Mouse (Mus musculus) C2C12 (cell line): ENCODE results near the gene Dynll2.

Source experiments
- CTCF ChIP-seq: IDR thresholded peaks from one replicate; pipeline ENCODE4 v1.5.1; 2011; ENCODE audit not compliant: control insufficient read depth, insufficient read depth, insufficient read length
- MAX ChIP-seq: IDR thresholded peaks from one replicate; pipeline ENCODE4 v1.6.1; 2011; ENCODE audit warnings: mild to moderate bottlenecking, control low read depth
- USF1 ChIP-seq: IDR thresholded peaks from one replicate; pipeline ENCODE4 v1.6.1; 2011; ENCODE audit warnings: low read depth, mild to moderate bottlenecking, control low read depth, moderate library complexity

DNA sequence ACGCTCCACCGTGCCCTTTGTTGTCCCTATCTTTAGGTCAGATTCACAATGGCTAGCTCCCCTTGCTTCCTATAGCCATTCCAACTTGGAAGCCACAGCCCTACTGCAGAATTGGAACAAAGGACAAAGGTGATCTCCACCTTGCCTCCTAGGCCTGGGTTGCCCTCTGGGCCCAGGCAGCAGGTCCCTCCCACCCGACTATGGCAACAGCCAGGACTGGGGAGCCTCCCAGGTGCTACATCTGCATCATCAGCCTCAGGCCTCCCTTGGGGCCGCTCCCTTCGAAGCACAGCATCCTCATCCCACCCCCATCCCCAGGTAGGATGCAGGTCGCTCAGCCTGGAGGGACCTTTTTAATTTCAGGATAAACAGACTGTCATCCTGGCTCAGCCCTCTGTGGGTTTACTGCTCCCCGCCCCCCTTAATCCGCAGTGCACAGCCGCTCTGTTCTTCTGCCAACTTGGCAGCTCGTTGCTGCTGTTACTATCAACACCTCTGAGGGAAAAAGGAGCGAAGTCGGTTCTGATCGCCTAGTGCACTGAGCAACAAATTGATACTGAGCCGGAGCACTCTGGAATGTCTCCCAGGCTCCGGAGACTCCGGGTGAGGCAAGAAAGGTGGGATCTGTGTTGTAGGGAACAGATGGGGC, 22.3 kb upstream of the Dynll2 start:
- TF ChIP-seq CTCF (no peak), USF1 (no peak), MAX (no peak)
